Mouse (Mus musculus): ENCODE data around the gene Rnd1.

Gene Rnd1

GRCm38 (mm10) chr15:98617176-98617537, 60.1 kb downstream of the Rnd1 start:
- in situ Hi-C loops (cut with MboI; ENCODE audit: unreplicated experiment in 2 of 2): loop anchor here (5.0 to 25.0 kb wide), 4 partner anchors 35 to 230 kb away; partner anchors contain the start of gene Olfr283 (in 1 of the 2)

- in situ Hi-C loops (cut with MboI; ENCODE audit: unreplicated experiment in 2 of 2): loop anchor here (5.0 to 25.0 kb wide), 4 partner anchors 34 to 229 kb away; partner anchors contain the start of gene Olfr283 (in 1 of the 2)
Observed at GRCm38 (mm10) chr15:98616362-98617175, 60.7 kb downstream of the Rnd1 start.

DNA sequence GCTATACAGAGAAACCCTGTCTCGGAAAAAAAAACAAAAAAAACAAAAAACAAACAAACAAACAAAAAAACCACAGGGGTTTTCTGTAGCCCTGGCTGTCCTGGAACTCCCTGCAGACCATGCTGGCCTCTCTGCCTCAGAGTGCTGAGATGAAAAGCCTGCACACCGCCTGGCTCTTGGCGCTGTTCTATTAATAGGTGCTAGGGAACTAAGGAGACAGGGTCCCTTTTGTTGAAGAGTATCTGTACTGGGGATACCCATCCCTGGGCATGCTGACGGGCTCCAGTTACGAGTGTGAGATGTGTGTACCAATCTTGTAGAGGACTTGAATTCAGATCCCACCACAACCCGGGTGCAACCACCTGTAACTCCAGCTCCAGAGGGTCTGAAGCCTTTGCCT, 61.5 kb downstream of the Rnd1 start:
- in situ Hi-C loops (cut with MboI; ENCODE audit: unreplicated experiment in 2 of 2): loop anchor here (5.0 to 25.0 kb wide), 4 partner anchors 33 to 228 kb away; partner anchors contain the start of gene Olfr283 (in 1 of the 2)

DNA sequence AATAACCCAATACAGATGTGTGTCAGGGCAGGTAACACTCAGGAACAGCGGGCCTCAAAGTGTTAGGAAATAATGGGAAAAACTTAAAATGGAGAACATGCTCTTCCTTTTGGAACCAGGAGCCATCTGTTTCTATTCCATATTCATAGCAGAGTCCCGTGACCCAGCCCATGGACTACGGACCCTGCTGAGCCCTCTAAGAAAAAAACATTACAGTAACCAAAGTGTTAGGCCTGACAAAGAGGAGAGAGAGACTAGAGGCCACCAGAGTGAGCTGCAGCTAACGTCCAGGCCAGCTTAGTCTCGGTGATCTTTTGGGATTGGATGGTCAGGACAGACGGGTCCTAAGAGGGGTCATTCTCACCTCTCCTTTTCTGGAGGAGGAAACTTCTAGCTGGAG, 62.3 kb downstream of the Rnd1 start:
- in situ Hi-C loops (cut with MboI; ENCODE audit: unreplicated experiment in 2 of 2): loop anchor here (5.0 to 25.0 kb wide), 4 partner anchors 33 to 228 kb away; partner anchors contain the start of gene Olfr283 (in 1 of the 2)

DNA sequence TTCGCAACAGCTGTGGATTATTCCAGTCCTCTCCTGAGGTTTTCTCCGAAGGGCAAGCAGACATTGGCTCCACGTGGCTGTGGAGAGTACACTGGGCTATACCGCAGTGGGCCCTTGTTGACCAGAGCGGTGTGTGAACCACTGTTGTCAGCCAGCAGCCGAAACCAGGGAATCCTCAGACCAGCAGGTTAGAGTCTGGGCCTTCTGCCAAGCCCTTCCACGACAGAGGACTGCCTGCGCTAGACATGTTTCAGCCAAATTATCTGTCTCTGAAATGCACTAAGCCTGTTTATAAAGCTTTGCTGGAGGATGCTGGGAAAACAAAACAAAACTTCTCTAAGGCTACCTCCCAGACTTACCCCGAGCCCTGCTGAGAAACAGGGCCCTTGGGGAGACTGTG, 62.7 kb downstream of the Rnd1 start:
- in situ Hi-C loops (cut with MboI; ENCODE audit: unreplicated experiment in 2 of 2): loop anchor here (10.0 to 25.0 kb wide), 2 partner anchors 220 to 227 kb away; partner anchors contain the start of gene Olfr283 (in 1 of the 2)
